Mouse (Mus musculus) CH12.LX (cell line): ENCODE results near the gene AA986860. TPM values are rescaled to one million over a fixed set of nuclear protein-coding genes. Genes with fewer than 3 reads are reported as not detected.

Experiments used
- DNase-seq: peaks from one replicate; pipeline ENCODE4 v3.0.0-alpha.2; 2013; ENCODE audit errors: extremely low read depth
- H3K27ac ChIP-seq: 2 replicates; pipeline ENCODE4 v1.5.1; 2012; ENCODE audit warnings: low read depth, mild to moderate bottlenecking, control low read depth, moderate library complexity; ENCODE audit not compliant: insufficient read depth
- H3K27me3 ChIP-seq: replicated peaks from 2 replicates; pipeline ENCODE3; 2012; ENCODE audit warnings: inconsistent platforms
- H3K36me3 ChIP-seq, 2 experiments: replicated peaks in 1 of 2; 2 replicates each; pipeline versions ENCODE3 to v1.6.1; 2012; ENCODE audit warnings: inconsistent platforms in 1 of 2, low read length in 1 of 2, mild to moderate bottlenecking in 1 of 2, mixed read lengths in 1 of 2, moderate library complexity in 1 of 2; ENCODE audit not compliant: control insufficient read depth in 1 of 2, insufficient read depth in 1 of 2
- H3K4me1 ChIP-seq, 2 experiments: 2 replicates each; pipeline ENCODE4 v1.6.1; 2012; ENCODE audit warnings: inconsistent platforms in 1 of 2, moderate library complexity in 1 of 2; ENCODE audit not compliant: insufficient read depth in 2 of 2, control insufficient read depth in 1 of 2
- H3K4me2 ChIP-seq: 2 replicates; pipeline ENCODE4 v1.6.1; 2012; ENCODE audit warnings: low read depth, mild to moderate bottlenecking, control low read depth; ENCODE audit not compliant: poor library complexity, insufficient read depth, severe bottlenecking
- H3K4me3 ChIP-seq, 3 experiments: fragments of 150-350 bp in 1 of 3; sonication (generic) in 1 of 3; replicated peaks in 1 of 3; 2 replicates each; pipeline versions ENCODE3 to v1.5.1; 2011 to 2012; ENCODE audit warnings: low read depth in 2 of 3, low read length in 2 of 3, mild to moderate bottlenecking in 2 of 3, moderate library complexity in 2 of 3, control low read depth in 1 of 3, improper control_type of control experiment in 1 of 3, inconsistent platforms in 1 of 3, mixed read lengths in 1 of 3; ENCODE audit not compliant: poor library complexity in 1 of 3
- H3K79me2 ChIP-seq: replicated peaks from 2 replicates; pipeline ENCODE4 v1.6.1; 2012; ENCODE audit warnings: mild to moderate bottlenecking, moderate library complexity; ENCODE audit not compliant: control insufficient read depth, poor library complexity, insufficient read depth, severe bottlenecking; ENCODE audit errors: extremely low read depth
- H3K9ac ChIP-seq: 2 replicates; pipeline ENCODE4 v1.6.1; 2012; ENCODE audit warnings: low read depth, mild to moderate bottlenecking, control low read depth, moderate library complexity; ENCODE audit not compliant: insufficient read depth
- H3K9me3 ChIP-seq: replicated peaks from 2 replicates; pipeline ENCODE3; 2012; ENCODE audit warnings: low read length, inconsistent platforms, mixed read lengths
- BHLHE40 ChIP-seq: IDR thresholded peaks from 2 replicates; pipeline ENCODE4 v1.6.1; 2011; ENCODE audit warnings: mild to moderate bottlenecking, low read depth, low read length, improper control_type of control experiment
- EP300 ChIP-seq: IDR thresholded peaks from 2 replicates; pipeline ENCODE4 v1.6.1; 2011; ENCODE audit warnings: low read length, improper control_type of control experiment
- GABPA ChIP-seq: IDR thresholded peaks from 2 replicates; pipeline ENCODE4 v1.6.1; 2012; ENCODE audit warnings: low read depth, low read length, improper control_type of control experiment, inconsistent platforms; ENCODE audit not compliant: insufficient replicate concordance
- JUND ChIP-seq: conservative IDR thresholded peaks from 2 replicates; pipeline ENCODE4 v1.6.1; 2011; ENCODE audit warnings: low read depth, low read length, improper control_type of control experiment
- KAT2A ChIP-seq: IDR thresholded peaks from 2 replicates; pipeline ENCODE4 v1.6.1; 2012; ENCODE audit warnings: low read length, improper control_type of control experiment, inconsistent platforms; ENCODE audit not compliant: insufficient replicate concordance
- MAX ChIP-seq: IDR thresholded peaks from 2 replicates; pipeline ENCODE4 v1.6.1; 2011; ENCODE audit warnings: low read length, improper control_type of control experiment
- MAZ ChIP-seq: IDR thresholded peaks from 2 replicates; pipeline ENCODE4 v1.6.1; 2012; ENCODE audit warnings: low read depth, mild to moderate bottlenecking, inconsistent platforms, low read length, improper control_type of control experiment, moderate library complexity
- MXI1 ChIP-seq: IDR thresholded peaks from 2 replicates; pipeline ENCODE4 v1.6.1; 2011; ENCODE audit warnings: mild to moderate bottlenecking, low read depth, low read length, improper control_type of control experiment
- MYC ChIP-seq: IDR thresholded peaks from 2 replicates; pipeline ENCODE4 v1.6.1; 2011; ENCODE audit warnings: low read depth, mild to moderate bottlenecking, improper control_type of control experiment, low read length
- NELFE ChIP-seq: IDR thresholded peaks from 2 replicates; pipeline ENCODE4 v1.6.1; 2011; ENCODE audit warnings: low read depth, low read length, improper control_type of control experiment
- PAX5 ChIP-seq: IDR thresholded peaks from 2 replicates; pipeline ENCODE4 v1.6.1; 2012; ENCODE audit warnings: low read length, inconsistent platforms, mixed read lengths
- POLR2A ChIP-seq: IDR thresholded peaks from 2 replicates; pipeline ENCODE4 v1.6.1; 2011; ENCODE audit warnings: low read depth, mild to moderate bottlenecking, improper control_type of control experiment, low read length
- RAD21 ChIP-seq: IDR thresholded peaks from 2 replicates; pipeline ENCODE4 v1.6.1; 2011; ENCODE audit warnings: low read depth, mild to moderate bottlenecking, low read length, improper control_type of control experiment, moderate library complexity
- RCOR1 ChIP-seq: conservative IDR thresholded peaks from 2 replicates; pipeline ENCODE4 v1.6.1; 2012; ENCODE audit warnings: low read depth, mild to moderate bottlenecking, inconsistent platforms, low read length, improper control_type of control experiment
- SMC3 ChIP-seq: IDR thresholded peaks from 2 replicates; pipeline ENCODE4 v1.6.1; 2011; ENCODE audit warnings: low read depth, low read length, improper control_type of control experiment
- TCF12 ChIP-seq: IDR thresholded peaks from 2 replicates; pipeline ENCODE4 v1.6.1; 2014; ENCODE audit warnings: low read depth, mild to moderate bottlenecking, inconsistent platforms, low read length, improper control_type of control experiment
- UBTF ChIP-seq: IDR thresholded peaks from 2 replicates; pipeline ENCODE4 v1.6.1; 2012; ENCODE audit warnings: low read depth, mild to moderate bottlenecking, inconsistent platforms, low read length, improper control_type of control experiment, moderate library complexity
- USF1 ChIP-seq: IDR thresholded peaks from 2 replicates; pipeline ENCODE4 v1.6.1; 2014; ENCODE audit warnings: low read depth, mild to moderate bottlenecking, inconsistent platforms, low read length, improper control_type of control experiment
- ZNF384 ChIP-seq: IDR thresholded peaks from 2 replicates; pipeline ENCODE4 v1.6.1; 2012; ENCODE audit warnings: low read depth, low read length, improper control_type of control experiment, inconsistent platforms
- dilution Hi-C: fragments of 300-500 bp; cut with MboI; formaldehyde crosslinking; loops from 2 replicates; pipeline ENCODE4 v1.14.3; 2020; ENCODE audit warnings: low sequenced_read_pairs; ENCODE audit not compliant: extremely low pct_unique_long_range_greater_than_20kb, extremely low pct_ligation_motif_present
- in situ Hi-C: fragments of 300-500 bp; cut with MboI; formaldehyde crosslinking; loops from 3 replicates; pipeline ENCODE4 v1.14.3; 2019; ENCODE audit warnings: low sequenced_read_pairs, low pct_ligation_motif_present, low pct_unique_long_range_greater_than_20kb, mixed read lengths
- polyA plus RNA-seq: library from polyadenylated mRNA; unstranded; fragments of >175 nt; gene quantifications from 2 replicates; pipeline ENCODE4 v1.2.1, GENCODE M21; 2012; ENCODE audit warnings: low read depth; ENCODE audit not compliant: insufficient read length
- total RNA-seq, 2 experiments: library from RNA; depleted of rRNA; stranded (reverse); fragments of 300-350 nt in 1 of 2; fragments of >200 nt in 1 of 2; gene quantifications; 2 replicates each; pipeline ENCODE4 v1.2.3; 2012 to 2014

The AA986860 gene
- total and polyA plus RNA-seq, 3 experiments: 0.25 to 0.61 (median 0.28) TPM

- TF ChIP-seq PAX5 (no peak), UBTF (no peak), JUND (no peak), MAZ (peak; percentile 67; the same call in 1 of the 2 replicates), TCF12 (no peak), GABPA (no peak), EP300 (no peak), MYC (no peak), MAX (peak; percentile 92), KAT2A (no peak), USF1 (peak; percentile 96), RCOR1 (no peak), POLR2A (peak; percentile 75)
These were observed 16.1 kb upstream of the AA986860 start, which contains the start of gene Gm29427 (continued) for GRCm38 (mm10) chr1:130715561-130716217.

DNA sequence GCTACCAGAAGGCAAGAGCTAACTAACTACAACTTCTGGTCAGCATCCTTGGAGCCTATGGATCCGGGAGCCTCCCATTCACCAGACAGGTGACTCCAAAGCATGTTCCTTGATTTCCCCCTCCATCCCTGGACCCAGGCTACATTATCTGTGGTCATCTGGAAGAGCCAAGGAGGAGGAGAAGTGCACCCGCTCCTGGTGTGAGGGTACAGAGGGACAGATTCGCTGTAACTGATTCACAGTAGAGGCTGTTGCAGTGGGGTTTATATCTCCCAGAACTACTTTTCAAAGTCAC is 15.6 kb upstream of the AA986860 start:
- Histone ChIP-seq H3K27me3 (no peaks in the 10 kb centered on the region), H3K9me3 (no peaks in the 10 kb centered on the region), H3K79me2 (peaks cover 15% of the 10 kb centered on the region), H3K9ac (peak overlapping the region; percentile 89), H3K4me1 (peaks cover 6 to 44% of the 10 kb centered on the region in 2 experiments), H3K4me2 (peak overlapping the region; percentile 49), H3K36me3 (peaks cover 0 to 14% of the 10 kb centered on the region in 2 experiments), H3K4me3 (peak overlapping the region; percentile 92 to 98 (median 93)), H3K27ac (peak overlapping the region; percentile 16; the same call in 1 of the 2 replicates)
- in situ Hi-C loops (loop anchor here (10.0 kb wide), 2 partner anchors 269 to 339 kb away; no protein-coding TSS in a partner anchor), dilution Hi-C loops (no loop called here)
- TF ChIP-seq ZNF384: no peak
- TF ChIP-seq RAD21: no peak
- no peak for TF ChIP-seq NELFE
- TF ChIP-seq SMC3: no peak
- no peak for TF ChIP-seq MAZ
- DNase-seq: no peak

- Histone ChIP-seq H3K9me3 (no peaks in the 10 kb centered on the region), H3K36me3 (peaks cover 0 to 13% of the 10 kb centered on the region in 2 experiments), H3K27me3 (no peaks in the 10 kb centered on the region), H3K4me2 (peak overlapping the region; percentile 49), H3K4me1 (peaks cover 6 to 44% of the 10 kb centered on the region in 2 experiments), H3K27ac (peak overlapping the region; percentile 3; the same call in 1 of the 2 replicates), H3K4me3 (peak overlapping the region; percentile 92 to 98 (median 93)), H3K9ac (peak overlapping the region; percentile 89), H3K79me2 (peaks cover 15% of the 10 kb centered on the region)
- dilution Hi-C loops (no loop called here), in situ Hi-C loops (loop anchor here (10.0 kb wide), 2 partner anchors 268 to 338 kb away; no protein-coding TSS in a partner anchor)
- DNase-seq: peak; percentile 28
- no peak; the same call in 1 of the 2 replicates for TF ChIP-seq MAX
- peak; percentile 5; the same call in 1 of the 2 replicates for TF ChIP-seq MXI1
- peak; percentile 36; the same call in 1 of the 2 replicates for TF ChIP-seq BHLHE40
These were observed 15.1 kb upstream of the AA986860 start for GRCm38 (mm10) chr1:130716513-130717290.
